Mouse (Mus musculus) lung, postnatal 14 days (tissue): ENCODE measurements around the gene Ablim2.

Experiments used
- DNase-seq: peaks from one replicate; pipeline ENCODE4 v3.0.0; 2021

The Ablim2 gene

GRCm38 (mm10) chr5:35921141-35921540, 163.5 kb downstream of the Ablim2 start:
- no peak for DNase-seq

- DNase-seq, result peak; percentile 51
Measured at GRCm38 (mm10) chr5:35921595-35922254, 164.0 kb downstream of the Ablim2 start.

- no peak for DNase-seq
Measured at GRCm38 (mm10) chr5:35923448-35923847, 165.8 kb downstream of the Ablim2 start.

- no peak for DNase-seq
Measured at GRCm38 (mm10) chr5:35925171-35925634, 167.5 kb downstream of the Ablim2 start.

- no peak for DNase-seq
Measured at GRCm38 (mm10) chr5:35926511-35926910, 168.8 kb downstream of the Ablim2 start.

- DNase-seq, result no peak
Measured at GRCm38 (mm10) chr5:35931296-35931695, 173.6 kb downstream of the Ablim2 start.

GRCm38 (mm10) chr5:35933059-35933458, 175.4 kb downstream of the Ablim2 start:
- DNase-seq, result no peak
